Mouse (Mus musculus) spleen, adult 10 weeks (tissue): ENCODE results near the gene Vmn1r148. TPM values are rescaled to one million over a fixed set of nuclear protein-coding genes. Genes with fewer than 3 reads are reported as not detected.

Source experiments
- polyA plus RNA-seq: library from polyadenylated mRNA; stranded (reverse); fragments of 350-450 nt; fragmentation: Illumina TruSeq; extraction: RNeasy Lipid Tissue Mini Kit (QIAGEN cat#74804); gene quantifications from one replicate; pipeline ENCODE4 v1.2.3, GENCODE M21; 2015; ENCODE audit warnings: low replicate concordance; ENCODE audit not compliant: insufficient read depth

Gene Vmn1r148
- polyA plus RNA-seq, result not detected

DNA sequence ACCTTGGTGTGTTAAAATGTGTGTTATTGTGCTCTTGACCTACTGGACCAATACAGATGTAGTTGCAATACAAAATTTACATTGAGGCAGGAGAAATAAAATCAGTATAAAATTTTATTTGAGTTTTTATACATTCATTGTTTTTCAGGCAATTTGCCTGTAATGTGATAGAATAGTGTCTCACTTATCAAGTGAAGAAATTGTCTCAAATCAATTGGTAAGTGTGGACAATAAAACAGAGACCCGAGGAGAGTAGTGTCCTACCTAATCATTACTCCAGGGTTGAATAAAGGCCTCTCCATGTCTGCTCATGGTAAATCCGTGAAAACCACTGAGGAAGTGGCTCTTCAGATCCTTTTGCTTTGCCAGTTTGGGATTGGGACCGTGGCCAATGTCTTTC is at the start of gene Vmn1r148:
Gene Vmn1r148 (plus strand): TSS at position 301 of the 400 bp plus-strand sequence.

DNA sequence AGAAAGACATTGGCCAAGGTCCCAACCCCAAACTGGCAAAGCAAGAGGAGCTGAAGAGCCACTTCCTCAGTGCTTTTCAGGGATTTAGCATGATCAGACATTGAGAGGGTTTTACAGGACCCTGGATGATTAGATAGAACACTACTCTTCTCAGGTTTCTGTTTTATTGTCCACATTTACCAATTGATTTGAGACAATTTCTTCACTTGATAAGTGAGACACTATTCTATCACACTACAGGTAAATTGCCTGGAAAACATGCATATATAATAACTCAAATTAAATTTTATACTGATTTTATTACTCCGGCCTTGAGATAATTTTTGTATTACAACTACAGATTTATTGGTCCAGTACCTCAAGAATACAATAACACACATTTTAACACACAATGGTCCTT is 42.4 kb upstream of the Vmn1r148 start, which contains the start of gene Gm8660:
Gene Gm8660 (minus strand): TSS at position 101 of the 400 bp plus-strand sequence.

DNA sequence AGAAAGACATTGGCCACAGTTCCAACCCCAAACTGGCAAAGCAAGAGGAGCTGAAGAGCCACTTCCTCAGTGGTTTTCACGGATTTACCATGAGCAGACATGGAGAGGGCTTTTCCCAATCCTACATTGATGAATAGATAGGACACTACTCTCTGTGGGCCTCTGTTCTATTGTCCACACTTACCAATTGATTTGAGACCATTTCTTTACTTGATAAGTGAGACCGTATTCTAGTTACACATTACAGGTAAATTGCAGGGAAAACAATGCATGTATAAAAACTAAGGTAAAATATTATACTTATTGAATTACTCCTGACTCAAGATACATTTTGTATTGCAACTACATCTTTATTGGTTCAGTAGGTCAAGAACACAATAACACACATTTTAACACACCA is 24.7 kb downstream of the Vmn1r148 start, which contains the start of gene Vmn1r149:
Gene Vmn1r149 (minus strand): TSS at position 101 of the 400 bp plus-strand sequence.

DNA sequence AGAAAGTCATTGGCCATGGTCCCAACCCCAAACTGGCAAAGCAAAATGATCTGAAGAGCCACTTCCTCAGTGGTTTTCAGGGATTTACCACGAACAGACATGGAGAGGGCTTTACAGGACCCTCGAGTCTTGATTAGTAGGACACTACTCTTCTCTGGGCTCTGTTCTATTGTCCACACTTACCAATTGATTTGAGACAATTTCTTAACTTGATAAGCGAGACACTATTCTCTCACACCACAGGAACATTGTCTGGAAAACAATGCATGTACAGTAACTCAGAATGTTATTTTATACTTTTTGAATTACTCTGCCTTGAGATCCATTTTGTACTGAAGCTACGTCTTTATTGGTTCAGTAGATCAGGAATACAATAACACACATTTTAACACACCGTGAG is 50.6 kb downstream of the Vmn1r148 start, which contains the start of gene Gm10665:
Gene Gm10665 (minus strand): TSS at position 101 of the 400 bp plus-strand sequence.

Other genes with a start within 250 kb of the Vmn1r148 start
- gene Vmn1r142, start 249.5 kb upstream of the Vmn1r148 start, polyA plus RNA-seq, result not detected
- not detected for gene Vmn1r143, start 224.2 kb upstream of the Vmn1r148 start, polyA plus RNA-seq
- not detected for gene Gm8653, start 212.3 kb upstream of the Vmn1r148 start, polyA plus RNA-seq
- not detected for gene Gm8453, start 184.1 kb upstream of the Vmn1r148 start, polyA plus RNA-seq
- gene Gm4187, start 83.9 kb upstream of the Vmn1r148 start, polyA plus RNA-seq, result not detected
- not detected for gene Gm8660, start 42.5 kb upstream of the Vmn1r148 start, polyA plus RNA-seq
- gene Vmn1r149, start 24.6 kb downstream of the Vmn1r148 start, polyA plus RNA-seq, result not detected
- not detected for gene Gm10665, start 50.5 kb downstream of the Vmn1r148 start, polyA plus RNA-seq
- not detected for gene Vmn1r151, start 86.1 kb downstream of the Vmn1r148 start, polyA plus RNA-seq
- not detected for gene Vmn1r152, start 109.4 kb downstream of the Vmn1r148 start, polyA plus RNA-seq
- gene Gm8677, start 121.3 kb downstream of the Vmn1r148 start, polyA plus RNA-seq, result not detected
- not detected for gene Gm4201, start 151.8 kb downstream of the Vmn1r148 start, polyA plus RNA-seq
- not detected for gene Gm4565, start 174.5 kb downstream of the Vmn1r148 start, polyA plus RNA-seq
- not detected for gene Vmn1r155, start 244.4 kb downstream of the Vmn1r148 start, polyA plus RNA-seq